Mouse (Mus musculus) embryonic fibroblast, embryonic 13.5 days (primary cell): ENCODE results near the gene Sytl3.

Experiments
- CTCF ChIP-seq: IDR thresholded peaks from 2 replicates; pipeline ENCODE4 v1.5.1; 2011; ENCODE audit warnings: mild to moderate bottlenecking, control low read depth, low read length, moderate library complexity, borderline replicate concordance; ENCODE audit not compliant: insufficient read depth
- POLR2A ChIP-seq: IDR thresholded peaks from 2 replicates; pipeline ENCODE4 v1.6.1; 2011; ENCODE audit warnings: low read depth, mild to moderate bottlenecking, control low read depth, low read length, moderate library complexity

DNA sequence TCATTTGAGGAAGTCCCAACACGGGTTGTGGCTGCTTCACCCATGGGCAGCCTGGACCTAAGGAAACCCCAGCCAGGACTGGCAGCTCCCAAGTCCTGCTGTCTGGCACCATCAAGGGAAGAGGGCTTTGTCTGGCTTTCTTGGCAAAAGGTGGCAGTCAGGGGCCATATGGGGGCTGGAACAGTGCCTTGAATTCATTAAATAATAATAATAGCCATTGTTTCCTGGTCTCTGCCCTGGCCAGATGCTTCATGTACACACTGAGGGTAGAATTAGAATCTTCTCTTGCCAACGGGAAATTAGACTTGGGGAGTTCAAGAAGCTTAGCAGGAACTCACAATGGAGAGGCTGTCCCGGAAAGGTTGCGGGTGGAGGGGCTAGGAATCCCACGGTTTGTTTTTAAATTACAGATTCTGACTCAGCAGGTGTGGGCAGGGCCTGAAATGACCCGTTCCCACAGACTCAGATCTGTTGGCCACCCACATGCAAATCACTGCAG is 70.4 kb downstream of the Sytl3 start:
- no peak for TF ChIP-seq POLR2A
- TF ChIP-seq CTCF: no peak
